Mouse (Mus musculus): ENCODE results near the gene Gpr107.

GRCm38 (mm10) chr2:31218611-31219010 is 66.5 kb downstream of the Gpr107 start:
- no peak for TF ChIP-seq CTCF (IDR thresholded peaks at IDR 0.05; ENCODE audit: low read depth, low read length)
- TF ChIP-seq POLR2A (IDR thresholded peaks at IDR 0.05; ENCODE audit: extremely low read depth, insufficient read depth, low read length) = no peak

Data from liver, adult 2 months (tissue).